Mouse (Mus musculus) frontal cortex, postnatal 36 days (tissue): Measurements from ENCODE around the gene Xpc.
A peak's percentile ranks its signal among the peaks of the same experiment; 100 is the strongest.

Experiments used
- DNase-seq, 2 experiments: peaks; one replicate each; pipeline ENCODE4 v3.0.0; 2022; ENCODE audit warnings: low spot score in 2 of 2

The Xpc gene

GRCm38 (mm10) chr6:91515545-91516449 is at the start of gene Xpc, which contains the start of gene Lsm3:
Gene Xpc, minus strand, starts transcription at chr6:91515888.
Gene Lsm3, plus strand, starts transcription at chr6:91515928.
- peak; percentile 98 to 99 for DNase-seq

GRCm38 (mm10) chr6:91563031-91563430 is 47.3 kb upstream of the Xpc start:
- DNase-seq, result no peak

GRCm38 (mm10) chr6:91560186-91560585 is 44.5 kb upstream of the Xpc start:
- DNase-seq, result no peak

- peak; percentile 58 to 75 for DNase-seq
These were observed 43.7 kb upstream of the Xpc start for GRCm38 (mm10) chr6:91559371-91559770.

GRCm38 (mm10) chr6:91558565-91558964 is 42.9 kb upstream of the Xpc start:
- DNase-seq, result no peak

GRCm38 (mm10) chr6:91552693-91553092 is 37.0 kb upstream of the Xpc start:
- DNase-seq, result no peak

GRCm38 (mm10) chr6:91551671-91552070 is 36.0 kb upstream of the Xpc start:
- DNase-seq, result no peak

- no peak for DNase-seq
These were observed 33.9 kb upstream of the Xpc start for GRCm38 (mm10) chr6:91549621-91550020.

- DNase-seq, result no peak
These were observed 31.6 kb upstream of the Xpc start for GRCm38 (mm10) chr6:91547313-91547712.

GRCm38 (mm10) chr6:91546241-91546884 is 30.7 kb upstream of the Xpc start:
- DNase-seq, result no peak

GRCm38 (mm10) chr6:91543056-91543455 is 27.4 kb upstream of the Xpc start:
- DNase-seq, result no peak

- DNase-seq, result no peak
These were observed 25.6 kb upstream of the Xpc start for GRCm38 (mm10) chr6:91541276-91541675.

- DNase-seq, result no peak
These were observed 20.5 kb upstream of the Xpc start for GRCm38 (mm10) chr6:91536047-91536765.

GRCm38 (mm10) chr6:91535231-91535630 is 19.5 kb upstream of the Xpc start:
- DNase-seq, result no peak

- no peak for DNase-seq
These were observed 18.6 kb upstream of the Xpc start for GRCm38 (mm10) chr6:91534268-91534667.

- DNase-seq, result no peak
These were observed 18.1 kb upstream of the Xpc start for GRCm38 (mm10) chr6:91533771-91534170.

GRCm38 (mm10) chr6:91533359-91533758 is 17.7 kb upstream of the Xpc start:
- DNase-seq, result no peak

GRCm38 (mm10) chr6:91532661-91533060 is 17.0 kb upstream of the Xpc start:
- no peak for DNase-seq

- no peak for DNase-seq
These were observed 15.6 kb upstream of the Xpc start for GRCm38 (mm10) chr6:91531276-91531675.

- DNase-seq, result no peak
These were observed 15.0 kb upstream of the Xpc start for GRCm38 (mm10) chr6:91530673-91531072.

GRCm38 (mm10) chr6:91528265-91528664 is 12.6 kb upstream of the Xpc start:
- no peak for DNase-seq

- DNase-seq, result peak in 1 of 2 experiments; percentile 48
These were observed 11.7 kb upstream of the Xpc start for GRCm38 (mm10) chr6:91527227-91527860.
